Mouse (Mus musculus): ENCODE results near the gene Lrrc17. TPM values are rescaled to one million over a fixed set of nuclear protein-coding genes. Genes with fewer than 3 reads are reported as not detected.

The Lrrc17 gene
- polyA plus RNA-seq, 1 experiment from 2014 or later = 7.6 TPM

DNA sequence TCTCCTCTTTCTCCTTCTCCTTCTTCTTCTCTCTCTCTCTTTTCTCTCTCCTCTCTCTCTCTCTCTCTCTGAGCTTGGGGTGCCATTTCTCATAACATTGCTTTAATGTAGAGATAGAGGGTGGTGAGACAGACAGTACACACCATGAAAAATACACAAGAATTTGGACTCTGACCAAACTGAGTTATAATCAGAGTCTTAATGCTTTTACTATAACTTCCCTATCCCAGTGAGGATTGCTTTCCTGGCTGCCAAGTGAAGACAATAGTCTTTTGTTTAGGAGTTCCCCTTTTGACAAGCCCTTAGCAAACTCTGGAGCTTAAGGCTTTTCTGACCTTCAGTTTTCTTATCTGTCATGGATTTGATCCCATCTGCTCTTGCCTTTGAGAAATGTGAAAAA lies 1.9 kb downstream of the Lrrc17 start:
- ATAC-seq (ENCODE audit: low read depth) = no peak
- H3K4me1 ChIP-seq (replicated peaks) = peaks cover 17% of the 10 kb centered on the region
- no peaks in the 10 kb centered on the region for H3K36me3 ChIP-seq
- H3K4me2 ChIP-seq = no peak overlapping the region
- H3K9ac ChIP-seq = no peak overlapping the region
- H3K27ac ChIP-seq (replicated peaks) = no peak overlapping the region
- no peaks in the 10 kb centered on the region for H3K9me3 ChIP-seq
- no peak overlapping the region for H3K4me3 ChIP-seq
- no peaks in the 10 kb centered on the region for H3K27me3 ChIP-seq

DNA sequence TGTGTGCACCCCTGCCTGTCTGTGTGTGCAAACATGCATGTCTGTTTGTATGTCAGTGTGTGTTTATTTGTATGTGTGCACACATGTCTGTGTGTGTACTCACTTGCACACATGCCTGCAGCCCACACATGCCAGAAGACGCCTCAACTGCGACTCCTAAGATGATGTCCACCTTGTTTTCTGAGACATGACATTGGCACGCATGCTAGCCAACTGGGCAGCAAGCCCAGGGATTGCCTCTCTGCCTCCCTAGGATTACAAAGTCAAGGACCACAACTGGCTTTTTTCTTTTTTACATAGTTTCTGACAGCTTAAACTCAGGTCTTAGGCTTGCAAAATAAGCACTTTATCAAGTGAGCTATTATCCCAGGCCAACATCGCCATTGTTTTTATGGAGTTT lies 2.4 kb downstream of the Lrrc17 start:
- H3K4me3 ChIP-seq = no peak overlapping the region
- no peak for ATAC-seq (ENCODE audit: low read depth)
- no peak overlapping the region for H3K27ac ChIP-seq (replicated peaks)
- WGBS = 89% methylated on average over 4 of the region's 4 CpGs
- no peaks in the 10 kb centered on the region for H3K36me3 ChIP-seq
- H3K9ac ChIP-seq = no peak overlapping the region
- H3K4me1 ChIP-seq (replicated peaks) = peaks cover 17% of the 10 kb centered on the region
- H3K27me3 ChIP-seq = no peaks in the 10 kb centered on the region
- no peaks in the 10 kb centered on the region for H3K9me3 ChIP-seq
- H3K4me2 ChIP-seq = no peak overlapping the region

DNA sequence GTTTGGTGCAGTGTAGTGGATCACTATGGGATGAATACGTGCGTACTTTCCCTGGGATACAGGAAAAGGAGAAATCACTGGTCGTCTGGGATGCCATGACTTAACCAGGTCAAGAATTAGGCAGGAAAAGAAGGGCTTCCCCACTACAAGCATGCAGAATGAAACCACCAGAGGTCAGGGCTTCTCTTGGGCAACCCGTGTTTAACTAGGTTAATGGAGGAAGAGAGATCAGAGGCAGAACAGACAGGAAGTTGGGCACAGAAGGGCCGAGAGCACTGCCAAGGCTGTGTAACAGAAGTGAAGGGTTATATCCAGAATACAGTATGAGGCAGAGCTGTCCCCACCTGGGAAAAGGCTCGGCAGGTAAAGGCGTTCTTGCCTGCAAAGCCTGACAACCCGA lies 3.6 kb downstream of the Lrrc17 start:
- H3K4me3 ChIP-seq = no peak overlapping the region
- 86% methylated on average over 8 of the region's 8 CpGs for WGBS
- peaks cover 17% of the 10 kb centered on the region for H3K4me1 ChIP-seq (replicated peaks)
- H3K36me3 ChIP-seq = no peaks in the 10 kb centered on the region
- no peak overlapping the region for H3K27ac ChIP-seq (replicated peaks)
- no peaks in the 10 kb centered on the region for H3K9me3 ChIP-seq
- no peak overlapping the region for H3K9ac ChIP-seq
- H3K4me2 ChIP-seq = no peak overlapping the region
- no peak for ATAC-seq (ENCODE audit: low read depth)
- H3K27me3 ChIP-seq = no peaks in the 10 kb centered on the region

DNA sequence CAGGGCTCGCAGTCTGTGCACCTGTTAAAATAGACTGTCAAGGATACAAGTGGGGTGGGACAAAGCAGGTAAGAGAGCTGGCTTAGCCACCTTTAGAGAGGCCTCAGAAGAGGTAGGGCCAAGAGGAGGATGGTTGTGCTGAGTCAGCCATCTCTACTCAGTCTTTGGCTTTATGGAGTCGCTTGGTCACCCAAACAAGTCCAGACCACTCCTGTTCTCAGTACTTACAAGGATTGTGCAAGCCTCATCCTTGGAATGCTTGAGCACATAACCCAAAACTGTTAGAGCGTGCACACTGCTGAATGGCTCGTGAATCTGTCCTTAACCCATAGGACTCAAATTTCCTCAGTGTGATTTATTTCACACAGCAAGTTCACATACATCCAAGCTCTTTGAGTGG lies 10.3 kb downstream of the Lrrc17 start:
- H3K27me3 ChIP-seq = no peaks in the 10 kb centered on the region
- H3K36me3 ChIP-seq = no peaks in the 10 kb centered on the region
- ATAC-seq (ENCODE audit: low read depth) = no peak
- no peak overlapping the region for H3K4me3 ChIP-seq
- H3K9ac ChIP-seq = no peak overlapping the region
- H3K4me1 ChIP-seq (replicated peaks) = no peaks in the 10 kb centered on the region
- H3K9me3 ChIP-seq = no peaks in the 10 kb centered on the region
- WGBS = 85% methylated on average over 4 of the region's 4 CpGs
- no peak overlapping the region for H3K27ac ChIP-seq (replicated peaks)
- no peak overlapping the region for H3K4me2 ChIP-seq

DNA sequence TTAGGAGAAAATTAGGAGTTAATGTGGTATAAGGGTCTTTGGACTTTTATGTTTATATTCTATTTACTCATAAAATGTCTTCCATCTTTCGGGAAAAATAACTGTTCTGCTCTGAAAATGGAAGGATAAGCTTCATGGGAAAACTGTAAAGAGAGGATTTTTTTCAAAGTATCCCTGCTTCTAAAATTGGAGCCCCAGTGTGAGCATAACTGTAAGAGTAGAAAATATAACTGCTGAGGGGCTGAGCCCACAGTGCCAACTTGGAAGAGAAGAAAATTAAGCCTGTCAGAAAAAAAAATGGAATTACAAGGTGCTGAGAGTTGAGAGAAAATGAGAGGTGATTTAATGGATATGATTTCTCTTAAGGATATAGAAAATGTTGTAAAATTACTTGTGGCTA lies 11.4 kb downstream of the Lrrc17 start:
- Histone ChIP-seq H3K9me3 (no peaks in the 10 kb centered on the region), H3K27me3 (no peaks in the 10 kb centered on the region), H3K4me1 (replicated peaks) (no peaks in the 10 kb centered on the region), H3K4me3 (no peak overlapping the region), H3K4me2 (no peak overlapping the region), H3K9ac (no peak overlapping the region), H3K27ac (replicated peaks) (no peak overlapping the region), H3K36me3 (no peaks in the 10 kb centered on the region)
- no peak for ATAC-seq (ENCODE audit: low read depth)
- WGBS = 91% methylated on average over 1 of the region's 1 CpGs

DNA sequence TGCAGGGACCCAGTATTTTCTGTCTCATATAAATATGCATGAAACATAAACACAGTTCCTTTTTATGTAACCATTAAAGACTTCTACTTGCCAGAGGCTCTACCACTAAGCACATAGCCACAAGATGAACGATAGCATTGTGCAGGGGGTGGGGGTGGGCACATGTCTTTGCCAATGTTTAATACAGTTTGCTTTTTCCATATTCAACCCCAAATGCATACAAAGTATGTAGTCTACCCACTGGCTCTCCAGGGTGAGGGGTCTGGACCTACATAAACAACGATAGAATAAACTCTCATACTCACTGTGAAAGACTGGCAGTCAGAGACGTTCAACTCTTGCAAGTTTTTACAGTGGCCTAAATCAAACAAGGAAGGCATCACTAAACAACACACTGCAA lies 13.1 kb downstream of the Lrrc17 start:
- no peak overlapping the region for H3K4me2 ChIP-seq
- WGBS = 80% methylated on average over 3 of the region's 3 CpGs
- ATAC-seq (ENCODE audit: low read depth) = peak; percentile 36; the same call in 1 of the 2 replicates
- H3K36me3 ChIP-seq = no peaks in the 10 kb centered on the region
- no peak overlapping the region for H3K27ac ChIP-seq (replicated peaks)
- H3K9me3 ChIP-seq = no peaks in the 10 kb centered on the region
- H3K9ac ChIP-seq = no peak overlapping the region
- H3K27me3 ChIP-seq = no peaks in the 10 kb centered on the region
- no peaks in the 10 kb centered on the region for H3K4me1 ChIP-seq (replicated peaks)
- H3K4me3 ChIP-seq = no peak overlapping the region

DNA sequence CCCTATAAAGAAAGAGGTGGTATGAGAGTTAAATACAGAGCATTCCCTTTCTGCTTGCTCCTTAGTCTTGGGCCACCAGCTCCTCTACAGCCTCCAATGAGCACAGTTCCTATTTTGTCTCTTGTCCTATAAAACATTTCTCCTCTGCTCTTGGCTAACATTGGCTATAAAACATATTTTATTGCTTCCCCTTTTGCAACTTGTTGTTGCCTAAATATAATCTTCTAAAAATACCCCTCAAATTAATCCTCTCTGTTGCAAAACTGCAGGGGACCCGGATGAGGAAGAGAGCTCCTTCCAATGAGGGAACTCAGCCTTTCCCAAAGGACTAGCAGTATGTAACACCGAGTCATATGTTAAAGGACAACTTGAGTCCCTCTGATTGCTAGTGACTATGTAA lies 20.6 kb downstream of the Lrrc17 start:
- no peak for ATAC-seq (ENCODE audit: low read depth)

DNA sequence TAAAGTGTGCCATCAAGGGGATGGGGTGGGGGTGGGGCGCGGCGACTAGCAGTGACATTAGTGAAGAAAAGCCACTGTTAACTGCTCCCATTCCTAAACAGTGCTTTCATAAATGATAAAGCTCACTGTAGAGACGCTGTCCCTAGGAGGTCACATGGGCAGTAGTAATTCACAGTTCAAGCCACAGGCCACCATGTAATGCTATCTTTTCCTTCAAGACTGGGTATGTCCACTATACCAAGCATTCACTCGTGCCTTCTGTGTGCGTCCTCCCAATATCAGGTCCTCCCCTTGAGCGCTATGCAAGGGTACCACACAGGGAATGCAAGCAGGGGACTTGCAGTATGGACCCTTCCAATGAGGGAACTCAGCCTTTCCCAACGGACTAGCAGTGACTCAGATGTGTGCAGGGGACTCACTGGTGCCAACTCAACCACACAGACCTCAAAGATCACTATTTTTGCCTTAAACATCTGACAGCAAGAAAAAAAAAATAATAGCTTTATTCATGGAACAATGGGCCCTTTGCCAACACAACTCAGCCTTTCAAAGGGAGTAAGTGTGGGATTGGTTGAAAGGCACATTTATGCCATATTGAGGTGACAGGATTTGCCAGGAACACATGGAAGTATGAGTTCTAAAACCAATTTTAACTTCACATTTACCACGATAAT lies 22.2 kb downstream of the Lrrc17 start:
- 92% methylated on average over 9 of the region's 9 CpGs for WGBS
- Histone ChIP-seq H3K9me3 (no peaks in the 10 kb centered on the region), H3K4me2 (no peak overlapping the region), H3K9ac (no peak overlapping the region), H3K36me3 (no peaks in the 10 kb centered on the region), H3K4me1 (replicated peaks) (no peaks in the 10 kb centered on the region), H3K27me3 (no peaks in the 10 kb centered on the region), H3K4me3 (no peak overlapping the region), H3K27ac (replicated peaks) (no peak overlapping the region)
- ATAC-seq (ENCODE audit: low read depth) = no peak

More for the DNA sequence above, 20.6 kb downstream of the Lrrc17 start:
- no peak overlapping the region for H3K4me3 ChIP-seq
- H3K9ac ChIP-seq = no peak overlapping the region
- H3K9me3 ChIP-seq = no peaks in the 10 kb centered on the region
- no peaks in the 10 kb centered on the region for H3K36me3 ChIP-seq
- WGBS = 88% methylated on average over 2 of the region's 2 CpGs
- no peak overlapping the region for H3K4me2 ChIP-seq
- no peaks in the 10 kb centered on the region for H3K27me3 ChIP-seq
- no peak overlapping the region for H3K27ac ChIP-seq (replicated peaks)
- no peaks in the 10 kb centered on the region for H3K4me1 ChIP-seq (replicated peaks)

DNA sequence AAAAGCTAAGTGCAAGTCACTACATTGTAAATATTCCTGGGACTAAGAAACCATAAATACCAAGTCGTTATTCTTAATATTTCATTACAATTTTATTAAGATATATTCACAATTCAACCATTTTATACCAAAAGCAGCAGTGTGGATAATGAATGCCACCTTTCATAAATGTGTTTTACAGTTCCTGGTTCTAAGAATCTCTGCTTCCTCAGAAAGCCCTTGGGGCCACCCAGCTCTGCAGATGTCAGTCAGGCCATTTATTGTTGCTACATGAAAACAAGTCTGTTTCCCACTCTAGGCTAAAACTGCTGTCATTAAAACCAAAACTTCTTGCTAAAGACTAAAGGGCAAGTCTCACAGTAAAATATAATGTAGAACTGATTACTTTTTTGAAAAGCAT lies 24.4 kb downstream of the Lrrc17 start:
- Histone ChIP-seq H3K4me3 (no peak overlapping the region), H3K4me2 (no peak overlapping the region), H3K9ac (no peak overlapping the region), H3K27me3 (no peaks in the 10 kb centered on the region), H3K4me1 (replicated peaks) (no peaks in the 10 kb centered on the region), H3K27ac (replicated peaks) (no peak overlapping the region), H3K9me3 (no peaks in the 10 kb centered on the region), H3K36me3 (no peaks in the 10 kb centered on the region)
- ATAC-seq (ENCODE audit: low read depth) = no peak
- WGBS = 75% methylated on average over 1 of the region's 1 CpGs

DNA sequence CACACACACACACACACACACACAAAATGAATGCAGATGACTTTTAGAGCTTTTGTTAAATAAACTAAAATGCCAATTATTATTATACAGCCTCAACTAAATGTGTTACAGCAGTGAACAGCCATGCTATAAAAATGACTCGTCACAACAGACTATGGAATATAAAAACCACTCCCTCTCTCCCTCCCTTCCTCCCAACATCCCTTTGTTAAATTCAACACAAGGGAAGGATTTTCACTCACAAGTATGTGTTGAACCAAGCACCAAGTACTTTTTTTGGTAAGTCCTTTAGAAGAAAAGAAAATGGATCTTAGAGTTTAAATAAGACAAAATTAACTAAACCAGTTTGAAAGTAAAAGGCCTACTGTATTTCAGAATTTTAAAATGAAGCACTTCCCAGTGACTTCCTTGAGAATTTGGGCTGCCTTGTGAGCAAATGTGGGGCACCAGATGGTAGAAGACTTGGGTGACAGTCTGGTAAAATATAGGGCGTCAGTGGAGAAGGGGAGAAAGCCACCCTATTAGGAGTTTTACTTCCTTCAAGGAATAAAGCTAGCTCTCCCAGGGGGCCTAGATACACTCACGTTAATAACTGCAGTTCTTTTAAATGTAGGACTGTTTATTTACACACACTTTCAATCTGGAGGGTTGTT lies 29.5 kb downstream of the Lrrc17 start:
- ATAC-seq (ENCODE audit: low read depth) = no peak
- H3K9ac ChIP-seq = no peak overlapping the region
- WGBS = 53% methylated on average over 3 of the region's 3 CpGs
- no peaks in the 10 kb centered on the region for H3K27me3 ChIP-seq
- H3K27ac ChIP-seq (replicated peaks) = no peak overlapping the region
- H3K4me2 ChIP-seq = no peak overlapping the region
- H3K9me3 ChIP-seq = no peaks in the 10 kb centered on the region
- no peaks in the 10 kb centered on the region for H3K4me1 ChIP-seq (replicated peaks)
- no peaks in the 10 kb centered on the region for H3K36me3 ChIP-seq
- no peak overlapping the region for H3K4me3 ChIP-seq

DNA sequence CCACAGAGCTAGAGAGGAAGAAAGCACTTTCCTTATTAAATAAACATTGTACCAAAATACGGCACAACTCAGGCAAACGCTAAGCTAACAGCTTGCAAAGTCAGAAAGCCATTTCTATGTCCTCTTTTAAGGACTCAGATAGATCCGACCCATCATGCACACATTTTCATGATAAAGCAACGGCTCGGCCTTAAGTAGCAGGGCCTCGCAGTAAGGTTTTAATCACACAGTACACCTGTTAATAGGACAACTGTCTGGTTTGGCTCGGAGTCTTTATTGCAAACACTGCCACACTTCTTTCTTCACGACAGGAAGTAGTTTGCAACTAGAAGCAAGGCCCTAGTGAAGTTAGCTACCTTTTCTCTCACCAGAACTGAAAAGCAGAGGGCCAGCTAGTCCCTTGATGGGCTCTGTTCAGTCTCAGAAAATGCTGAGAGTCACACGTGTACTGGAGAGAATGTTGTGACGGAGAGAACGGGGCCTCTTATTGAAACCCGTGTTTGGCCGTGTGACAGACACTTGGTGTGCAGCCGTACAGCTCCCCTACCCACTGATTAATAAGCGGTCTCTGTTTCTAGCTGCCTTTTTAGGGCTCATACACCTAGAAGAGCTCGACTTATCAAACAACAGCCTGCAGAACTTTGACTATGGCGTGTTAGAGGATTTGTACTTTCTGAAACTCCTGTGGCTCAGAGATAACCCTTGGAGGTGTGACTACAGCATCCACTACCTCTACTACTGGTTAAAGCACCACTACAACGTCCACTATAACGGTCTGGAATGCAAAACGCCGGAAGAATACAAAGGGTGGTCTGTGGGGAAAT lies 31.2 kb downstream of the Lrrc17 start:
- H3K9me3 ChIP-seq = no peaks in the 10 kb centered on the region
- no peak for ATAC-seq (ENCODE audit: low read depth)

DNA sequence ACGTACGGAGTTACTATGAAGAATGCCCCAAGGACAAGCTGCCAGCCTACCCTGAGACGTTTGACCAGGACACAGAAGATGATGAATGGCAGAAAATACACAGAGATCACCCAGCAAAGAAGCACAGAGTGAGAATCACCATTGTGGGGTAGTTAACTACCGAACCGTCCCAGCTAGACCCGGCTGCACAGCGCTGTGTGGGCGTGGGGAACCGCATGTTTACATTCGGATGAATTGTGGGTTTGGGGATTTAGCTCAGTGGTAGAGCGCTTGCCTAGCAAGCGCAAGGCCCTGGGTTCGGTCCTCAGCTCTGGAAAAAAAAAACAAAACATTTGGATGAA lies 31.8 kb downstream of the Lrrc17 start:
- Histone ChIP-seq H3K27ac (replicated peaks) (no peak overlapping the region), H3K9me3 (no peaks in the 10 kb centered on the region), H3K4me1 (replicated peaks) (no peaks in the 10 kb centered on the region), H3K36me3 (no peaks in the 10 kb centered on the region), H3K27me3 (no peaks in the 10 kb centered on the region), H3K4me2 (no peak overlapping the region), H3K4me3 (no peak overlapping the region), H3K9ac (no peak overlapping the region)
- ATAC-seq (ENCODE audit: low read depth) = no peak
- 76% methylated on average over 13 of the region's 13 CpGs for WGBS

More for the DNA sequence above, 31.2 kb downstream of the Lrrc17 start:
- H3K9ac ChIP-seq = no peak overlapping the region
- H3K4me1 ChIP-seq (replicated peaks) = no peaks in the 10 kb centered on the region
- no peak overlapping the region for H3K27ac ChIP-seq (replicated peaks)
- H3K4me2 ChIP-seq = no peak overlapping the region
- WGBS = 78% methylated on average over 21 of the region's 21 CpGs
- no peak overlapping the region for H3K4me3 ChIP-seq
- H3K36me3 ChIP-seq = no peaks in the 10 kb centered on the region
- H3K27me3 ChIP-seq = no peaks in the 10 kb centered on the region

Measured in neural tube, embryonic 13.5 days (tissue).